Comparison of ENCODE assay signal across 11 mouse cellular contexts in genomic region chr13:49172335-49172734, GRCm38 (mm10). TPM values are rescaled to one million over a fixed set of nuclear protein-coding genes. Genes with fewer than 3 reads are reported as not detected.
DNase-seq lines count a peak whose midpoint lies in the region; ATAC-seq and TF ChIP-seq lines count a peak whose summit lies in the region.
"Had no signal": no experiment of that assay in that cellular context is flagged by ENCODE, and none has a peak within 500 bp of the region (broad histone marks: within the 10 kb centered on the region; RNA-seq: fewer than 3 reads in every experiment).

No protein-coding gene starts in this region.

- H3K27ac ChIP-seq in kidney, postnatal 0 days, result no peak overlapping the region
- no peak overlapping the region for H3K27ac ChIP-seq in midbrain, postnatal 0 days (ENCODE audit: low read depth, low read length)
- H3K27ac ChIP-seq: liver, embryonic 15.5 days had no signal

- H3K4me1 ChIP-seq in kidney, postnatal 0 days (replicated peaks; ENCODE audit: insufficient read depth, low read length), result no peaks in the 10 kb centered on the region
- no peaks in the 10 kb centered on the region for H3K4me1 ChIP-seq in midbrain, postnatal 0 days (ENCODE audit: insufficient read depth, low read length)
- H3K4me1 ChIP-seq: liver, embryonic 15.5 days had no signal

- H3K4me3 ChIP-seq in kidney, postnatal 0 days (replicated peaks; ENCODE audit: low read depth, low read length), result no peak overlapping the region
- H3K4me3 ChIP-seq in midbrain, postnatal 0 days (ENCODE audit: low read depth, low read length), result no peak overlapping the region
- H3K4me3 ChIP-seq: liver, embryonic 15.5 days had no signal

- H3K36me3 ChIP-seq in kidney, postnatal 0 days (ENCODE audit: insufficient read depth, low read length), result no peaks in the 10 kb centered on the region
- no peaks in the 10 kb centered on the region for H3K36me3 ChIP-seq in midbrain, postnatal 0 days (ENCODE audit: insufficient read depth, low read length)
- H3K36me3 ChIP-seq: liver, embryonic 15.5 days had no signal

- DNase-seq in kidney, postnatal 0 days (ENCODE audit: low spot score), result no peak
- no peak for DNase-seq in kidney, postnatal 14 days
- DNase-seq in cerebellum, adult 18-20 months, result peak; percentile 84 to 88
- peak; percentile 76 to 81 for DNase-seq in frontal cortex, postnatal 36 days (ENCODE audit: low spot score in 2 of 2)
- peak; percentile 59 for DNase-seq in midbrain, postnatal 0 days (ENCODE audit: low spot score)
- no peak for DNase-seq in gastrocnemius, postnatal 4 days (ENCODE audit: low spot score in 2 of 2)
- no peak for DNase-seq in adrenal gland, postnatal 4 days (ENCODE audit: low spot score in 2 of 2)
- no peak for DNase-seq in spleen, postnatal 4 days (ENCODE audit: low spot score in 2 of 2)
- DNase-seq: thymus, postnatal 14 days had no signal

- H3K27me3 ChIP-seq in kidney, postnatal 0 days (ENCODE audit: insufficient read depth, low read length), result no peaks in the 10 kb centered on the region
- no peaks in the 10 kb centered on the region for H3K27me3 ChIP-seq in midbrain, postnatal 0 days (ENCODE audit: insufficient read depth, low read length)
- H3K27me3 ChIP-seq: liver, embryonic 15.5 days had no signal

- no peak for TF ChIP-seq CTCF in kidney, postnatal 0 days (IDR thresholded peaks at IDR 0.05; ENCODE audit: low read depth)
- no peak for TF ChIP-seq CTCF in midbrain, postnatal 0 days (IDR thresholded peaks at IDR 0.05)

- H3K9ac ChIP-seq in kidney, postnatal 0 days (ENCODE audit: low read depth, low read length), result no peak overlapping the region
- H3K9ac ChIP-seq in midbrain, postnatal 0 days (replicated peaks; ENCODE audit: low read length, poor library complexity, severe bottlenecking), result no peak overlapping the region
- H3K9ac ChIP-seq: liver, embryonic 15.5 days had no signal

- no peak overlapping the region for H3K4me2 ChIP-seq in kidney, postnatal 0 days (ENCODE audit: low read length)
- no peak overlapping the region for H3K4me2 ChIP-seq in midbrain, postnatal 0 days (ENCODE audit: low read depth, low read length, poor library complexity, severe bottlenecking)
- H3K4me2 ChIP-seq: liver, embryonic 15.5 days had no signal

- WGBS in kidney, postnatal 0 days, result 84% methylated on average over 7 of the region's 7 CpGs
- 84% methylated on average over 7 of the region's 7 CpGs for WGBS in midbrain, postnatal 0 days

- no peaks in the 10 kb centered on the region for H3K9me3 ChIP-seq in kidney, postnatal 0 days (replicated peaks; ENCODE audit: low read length)
- H3K9me3 ChIP-seq in midbrain, postnatal 0 days (ENCODE audit: low read length), result no peaks in the 10 kb centered on the region
- H3K9me3 ChIP-seq: liver, embryonic 15.5 days had no signal

- peak; percentile 1; the same call in 1 of the 2 replicates for ATAC-seq in kidney, postnatal 0 days (replicated peaks; ENCODE audit: low FRiP score, low read depth)
- ATAC-seq in midbrain, postnatal 0 days (ENCODE audit: low FRiP score), result peak; percentile 28; the same call in 1 of the 2 replicates
- ATAC-seq: activated CD4-positive, CD25-positive, alpha-beta regulatory T cell, adult 4 months had no signal

RNA-seq across cellular contexts. Expression of gene Ninj1, which starts 14.9 kb away (rescaled TPM):
- 122 and 127 TPM in 2 replicates for polyA plus RNA-seq in kidney, postnatal 0 days (2015; fragmentation: Nextera tagmentation; extraction: Ambion mirVana)
- 19.4 and 29.7 TPM in 2 replicates for total RNA-seq in midbrain, postnatal 0 days (2014; rRNA removed)
- 34.8 and 36.5 TPM in 2 replicates for polyA plus RNA-seq in midbrain, postnatal 0 days (2015; fragmentation: Nextera tagmentation; extraction: Ambion mirVana)
- total RNA-seq in gastrocnemius, postnatal 4 days (2021), result 10 to 100 TPM; 23.7 to 26.1 TPM
- 10 to 100 TPM; 49.0 to 51.9 TPM for total RNA-seq in adrenal gland, postnatal 4 days (2021)

RNA-seq across cellular contexts. Expression of gene Wnk2, which starts 24.5 kb away (rescaled TPM):
- 0.50 and 0.60 TPM in 2 replicates for polyA plus RNA-seq in kidney, postnatal 0 days (2015; fragmentation: Nextera tagmentation; extraction: Ambion mirVana)
- total RNA-seq in midbrain, postnatal 0 days (2014; rRNA removed), result 62.9 and 63.4 TPM in 2 replicates
- 15.2 and 17.7 TPM in 2 replicates for polyA plus RNA-seq in midbrain, postnatal 0 days (2015; fragmentation: Nextera tagmentation; extraction: Ambion mirVana)
- 10 to 100 TPM; 53.8 to 57.2 TPM for total RNA-seq in gastrocnemius, postnatal 4 days (2021)
- 10 to 100 TPM; 10.1 to 10.5 TPM for total RNA-seq in adrenal gland, postnatal 4 days (2021)
- polyA plus RNA-seq: activated CD4-positive, CD25-positive, alpha-beta regulatory T cell, adult 4 months had no signal

RNA-seq across cellular contexts. Expression of gene Card19, which starts 43.5 kb away (rescaled TPM):
- polyA plus RNA-seq in kidney, postnatal 0 days (2015; fragmentation: Nextera tagmentation; extraction: Ambion mirVana), result 71.3 and 77.0 TPM in 2 replicates
- 25.8 and 32.7 TPM in 2 replicates for total RNA-seq in midbrain, postnatal 0 days (2014; rRNA removed)
- 39.8 and 44.5 TPM in 2 replicates for polyA plus RNA-seq in midbrain, postnatal 0 days (2015; fragmentation: Nextera tagmentation; extraction: Ambion mirVana)
- total RNA-seq in gastrocnemius, postnatal 4 days (2021), result 10 to 100 TPM; 54.5 to 62.9 TPM
- total RNA-seq in adrenal gland, postnatal 4 days (2021), result 10 to 100 TPM; 48.9 to 62.7 TPM

Comparison
In these comparisons a context has a peak if more than half of its experiments do, and no peak if none do; other contexts are left out.
1. DNase-seq: peak in cerebellum, adult 18-20 months (2 of 2), frontal cortex, postnatal 36 days (2 of 2) and midbrain, postnatal 0 days (single experiment); none in kidney, postnatal 0 days (single experiment), kidney, postnatal 14 days (single experiment), gastrocnemius, postnatal 4 days (0 of 2), adrenal gland, postnatal 4 days (0 of 2) and spleen, postnatal 4 days (0 of 2).